Mouse (Mus musculus) telencephalon, adult 2 months (tissue): ENCODE results near the gene Galns.
"Not testable (repeated sequence)": the region's sequence is repeated elsewhere in the genome, so short reads cannot be mapped to it uniquely, and the experiment has no call there.

Source experiments
- DNase-seq: peaks from one replicate; pipeline ENCODE4 v3.0.0-alpha.2; 2011; ENCODE audit warnings: low read depth, low spot score

Gene Galns

DNA sequence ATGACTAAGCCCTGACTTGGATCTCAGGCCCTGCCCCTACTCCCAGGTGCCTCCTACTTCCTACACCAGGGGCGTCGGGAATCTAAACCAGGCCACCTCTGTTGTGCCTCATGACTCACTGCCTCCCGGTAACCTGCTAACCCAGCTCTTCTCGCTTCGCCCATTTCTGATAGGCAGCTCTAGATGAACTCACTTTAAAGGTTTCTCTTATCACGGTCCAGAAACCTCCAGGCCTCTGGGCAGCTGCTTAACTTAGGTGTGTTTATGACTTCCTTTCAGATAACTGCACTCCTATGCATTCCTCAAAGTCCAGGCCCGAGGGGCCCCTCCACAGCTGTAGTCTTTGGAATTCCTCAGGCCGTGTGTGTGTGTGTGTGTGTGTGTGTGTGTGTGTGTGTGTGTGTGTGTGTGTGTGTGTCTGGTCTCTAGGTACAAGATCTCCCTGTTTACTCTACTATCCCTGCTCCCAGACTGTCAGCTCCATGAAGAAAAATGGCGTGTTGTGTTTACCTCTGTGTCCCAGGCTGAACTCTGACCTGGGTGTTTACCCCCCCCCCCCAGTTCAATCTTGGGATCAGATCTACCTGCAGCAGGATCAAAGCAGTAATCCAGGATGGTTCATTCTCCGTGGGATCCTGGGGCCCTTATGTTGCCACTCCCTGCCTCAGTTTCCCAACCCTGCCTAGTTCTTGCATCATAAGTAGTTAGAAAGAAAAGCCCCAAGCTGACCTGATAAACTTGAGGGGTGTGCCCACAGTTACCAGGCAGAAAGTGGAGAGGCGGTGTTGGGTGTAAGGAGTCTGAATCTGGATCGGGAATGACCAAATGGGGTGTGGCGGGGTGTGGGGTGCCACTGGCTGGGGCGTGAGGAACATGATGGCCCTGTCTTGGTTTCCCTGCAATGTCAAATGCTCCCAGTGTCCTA lies 24.9 kb upstream of the Galns start:
- DNase-seq: no peak

DNA sequence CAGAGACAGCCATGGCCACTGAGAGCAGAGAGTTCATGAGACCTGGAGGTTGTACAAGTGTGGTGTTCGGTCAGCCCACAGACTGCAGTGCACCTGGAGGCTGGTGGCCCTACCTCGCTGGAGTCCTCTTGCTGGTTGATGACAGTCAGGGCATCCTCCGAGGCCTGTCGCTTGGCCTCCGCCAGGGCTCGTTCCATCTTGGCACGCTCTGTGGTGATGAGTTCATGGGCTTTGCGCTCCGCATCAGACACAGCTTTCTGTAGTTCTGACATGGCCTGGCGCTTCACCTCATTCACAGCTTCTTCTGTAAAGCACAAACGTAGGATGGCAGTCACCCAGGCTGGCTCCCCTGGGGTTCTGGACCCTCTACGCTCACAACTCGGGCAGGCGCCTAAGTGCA lies 21.9 kb upstream of the Galns start:
- no peak for DNase-seq

GRCm38 (mm10) chr8:122632134-122632533 lies 20.9 kb upstream of the Galns start:
- not testable (repeated sequence) for DNase-seq

- DNase-seq: no peak
Measured at GRCm38 (mm10) chr8:122630696-122631095, 19.4 kb upstream of the Galns start.

- DNase-seq: no peak
Measured at GRCm38 (mm10) chr8:122629388-122629787, 18.1 kb upstream of the Galns start.

- no peak for DNase-seq
Measured at GRCm38 (mm10) chr8:122626896-122627295, 15.6 kb upstream of the Galns start.

- DNase-seq: no peak
Measured at GRCm38 (mm10) chr8:122625811-122626210, 14.5 kb upstream of the Galns start.

DNA sequence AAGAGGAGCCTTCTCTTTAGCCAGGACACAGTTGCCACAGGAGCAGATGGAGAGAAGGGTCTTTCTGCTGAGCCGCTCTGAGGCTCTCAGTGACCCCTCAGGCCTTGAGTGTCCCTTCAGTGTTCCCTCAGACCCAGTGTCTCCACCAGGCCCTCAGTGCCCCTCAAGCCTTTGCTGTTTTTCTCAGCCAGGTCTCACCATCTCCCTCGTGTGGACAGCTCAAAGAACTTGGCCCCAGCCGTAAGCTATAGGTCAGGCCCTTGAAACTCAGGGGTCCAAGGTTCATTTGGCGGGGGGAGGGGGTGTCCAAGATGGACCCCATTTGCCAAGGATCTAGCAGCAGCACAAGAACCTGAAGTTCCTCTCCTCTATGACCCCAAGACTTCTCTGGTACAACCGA lies 13.4 kb upstream of the Galns start:
- no peak for DNase-seq

DNA sequence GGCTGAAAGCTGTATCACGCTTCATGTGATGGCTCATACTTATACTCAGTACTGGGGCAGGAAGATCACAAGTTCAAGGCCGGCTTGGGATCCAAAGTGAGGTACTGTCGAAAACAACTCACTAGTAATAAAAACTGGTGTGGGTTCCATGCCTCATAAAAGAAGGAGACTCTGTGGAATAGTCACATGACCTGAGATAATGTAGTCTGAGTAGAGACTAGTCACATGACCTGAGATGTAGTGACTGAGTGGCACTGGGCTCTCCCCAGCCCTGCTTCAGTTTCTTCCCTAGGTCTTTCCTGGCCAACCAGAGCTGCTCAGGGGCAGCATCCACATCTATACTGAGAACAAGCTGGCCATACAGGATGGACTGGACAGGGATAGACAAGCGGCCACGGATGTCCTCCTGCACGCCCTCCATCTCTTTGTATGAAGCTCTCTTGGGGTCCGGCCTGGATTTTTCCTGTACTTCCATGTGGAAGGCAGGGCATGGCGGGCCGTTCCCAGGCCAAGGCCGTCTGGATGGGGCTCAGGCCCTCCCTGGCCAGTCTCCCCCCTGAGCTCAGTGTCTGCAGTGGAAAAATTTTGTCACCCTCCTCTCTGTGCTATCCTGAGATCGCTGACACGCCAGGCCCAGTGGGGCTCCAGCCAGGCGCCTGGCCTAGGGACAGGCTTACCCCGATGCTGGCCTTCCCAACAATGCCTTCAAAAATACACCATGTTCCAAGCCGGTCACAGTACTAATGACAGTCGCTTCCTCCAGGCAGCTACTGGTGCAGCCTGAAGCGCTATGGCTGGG lies 12.8 kb upstream of the Galns start:
- DNase-seq: no peak

DNA sequence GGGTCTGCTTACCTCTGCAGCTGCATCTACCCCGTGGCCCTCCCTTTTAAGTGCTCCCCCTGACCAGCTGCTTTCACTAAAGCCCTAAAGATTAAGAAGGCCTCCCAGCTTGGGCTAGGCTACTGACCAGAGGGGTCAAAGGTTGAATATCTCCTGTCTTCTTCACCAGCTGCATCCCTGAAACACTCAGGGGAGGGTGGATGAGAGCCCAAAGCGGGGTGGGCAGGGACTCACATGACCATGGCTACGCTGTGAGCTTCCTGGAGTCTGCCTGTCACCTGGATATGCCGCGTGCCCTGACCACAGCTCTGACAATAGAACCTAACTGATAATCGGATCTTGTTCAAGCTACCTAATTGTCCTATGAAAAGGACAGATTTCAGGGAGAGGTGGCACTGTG lies 11.5 kb upstream of the Galns start, which contains the start of gene Pabpn1l:
Pabpn1l (minus strand) TSS at position 13 of the 400 bp plus-strand sequence.
- DNase-seq: no peak

DNA sequence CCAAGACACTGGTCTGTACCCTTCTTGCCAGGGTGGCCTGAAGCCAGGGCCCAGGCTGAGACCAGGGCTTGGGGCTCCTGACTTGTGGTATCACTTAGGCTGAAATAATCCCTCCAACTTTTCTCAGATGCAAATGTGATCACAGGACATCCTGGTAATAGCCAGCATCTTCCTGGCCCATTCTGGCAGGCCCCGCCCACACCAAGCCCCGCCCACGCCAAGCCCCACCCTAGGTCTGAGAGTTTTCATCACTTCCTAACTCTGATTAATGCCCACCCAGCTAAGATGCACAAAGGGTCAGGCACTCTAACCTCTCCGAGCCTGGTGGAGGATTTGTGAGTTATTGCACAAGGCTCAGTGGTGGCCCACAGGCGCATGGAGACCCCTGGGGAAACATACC lies 9.2 kb upstream of the Galns start:
- no peak for DNase-seq

DNA sequence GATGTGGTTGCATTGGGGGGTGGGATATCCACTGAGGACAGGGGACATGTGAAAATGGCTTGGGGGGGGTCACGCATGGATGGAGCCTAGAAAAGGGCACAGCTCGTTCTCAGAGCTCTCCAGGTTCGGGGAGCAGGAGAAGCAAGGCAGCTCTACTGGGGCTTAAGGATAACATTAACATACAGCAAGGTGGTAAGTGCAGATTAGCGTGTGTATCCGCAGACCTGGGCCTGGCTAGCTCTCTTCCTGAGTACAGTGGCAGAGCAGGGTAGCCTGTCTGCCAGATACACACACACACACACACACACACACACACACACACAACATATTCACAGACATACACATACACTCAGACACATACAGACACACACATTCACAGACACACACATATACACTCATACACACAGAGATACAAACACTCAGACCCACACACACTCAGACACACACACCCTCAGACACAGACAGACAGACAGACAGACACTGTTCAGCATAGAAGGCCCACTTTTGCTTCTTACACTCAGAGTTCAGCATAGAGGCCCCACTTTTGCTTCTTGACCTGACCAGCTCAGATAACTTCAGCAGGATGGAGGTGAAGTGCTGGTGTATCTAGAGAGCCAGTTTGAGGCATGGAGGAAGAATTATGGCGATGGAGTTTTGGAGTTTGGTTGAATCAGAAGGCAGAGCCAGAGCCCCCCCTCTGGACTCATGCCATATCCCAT lies 7.6 kb upstream of the Galns start:
- no peak for DNase-seq

- DNase-seq: no peak
Measured at GRCm38 (mm10) chr8:122617947-122618546, 6.8 kb upstream of the Galns start.

DNA sequence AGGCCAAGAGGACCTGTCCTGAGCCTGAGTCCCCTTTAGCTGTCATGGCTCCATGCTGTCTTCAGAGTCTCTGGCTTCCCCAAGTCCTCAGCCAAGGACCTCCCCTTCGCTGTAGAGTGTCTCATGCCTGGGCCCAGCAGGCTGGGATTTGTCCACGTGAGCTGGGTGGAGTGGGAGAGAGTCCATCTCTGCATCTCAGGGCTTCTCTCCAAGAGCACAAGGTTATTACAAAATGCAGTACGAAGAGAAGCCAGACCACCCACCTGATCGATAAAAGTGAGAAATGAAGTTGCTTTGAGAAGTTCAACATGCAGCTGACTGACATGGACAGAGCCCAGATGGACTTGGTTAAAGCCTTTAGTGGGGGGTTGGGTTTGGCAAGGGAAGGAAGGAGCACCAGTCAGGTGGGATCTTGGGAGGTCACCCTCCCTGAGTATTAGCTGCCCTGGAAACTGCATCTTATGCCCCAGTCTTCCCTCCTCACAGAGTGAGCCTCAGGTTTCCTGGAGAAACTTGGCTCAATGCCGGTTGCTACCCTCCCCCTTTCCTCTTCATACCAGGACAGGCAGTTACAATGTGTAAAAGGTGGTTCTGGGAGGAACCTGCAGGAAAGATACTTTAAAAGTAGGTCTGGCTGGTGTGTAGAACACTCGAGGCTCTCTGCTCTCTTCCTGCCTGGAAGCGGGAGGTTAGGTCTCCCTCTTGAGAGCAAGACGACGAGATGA lies 5.1 kb upstream of the Galns start:
- no peak for DNase-seq

DNA sequence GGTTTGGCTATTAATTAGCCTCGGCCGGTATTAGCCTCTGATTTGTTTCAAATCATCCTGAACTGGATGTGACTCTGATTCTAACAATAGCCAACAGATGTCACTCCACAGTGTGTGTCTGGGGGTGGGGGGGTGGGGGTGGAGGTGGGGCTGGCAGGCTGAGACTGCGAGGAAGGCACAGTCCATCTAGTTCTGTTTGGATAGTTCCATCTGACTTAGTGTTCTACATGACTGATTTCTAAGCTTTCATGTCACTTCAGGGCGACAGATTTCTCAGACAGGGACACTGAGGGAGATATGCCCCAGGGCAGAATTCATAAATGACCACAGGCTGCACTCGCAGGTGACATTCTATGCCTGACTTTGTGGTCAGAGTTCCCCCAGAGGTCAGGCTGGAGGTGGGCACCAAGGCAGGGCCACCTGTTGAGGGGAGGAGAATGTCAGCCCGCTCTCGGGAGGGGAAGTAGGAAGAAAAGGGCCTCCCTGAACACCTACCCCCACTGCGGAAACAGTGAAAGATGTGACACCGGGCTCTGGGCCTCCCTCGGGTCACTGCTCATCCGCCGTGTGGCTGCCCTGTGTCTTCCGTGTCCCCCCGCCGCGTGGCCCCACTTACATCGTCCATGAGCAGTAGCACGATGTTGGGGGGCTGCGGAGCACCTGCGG lies 518 bp downstream of the Galns start:
- DNase-seq: no peak

DNA sequence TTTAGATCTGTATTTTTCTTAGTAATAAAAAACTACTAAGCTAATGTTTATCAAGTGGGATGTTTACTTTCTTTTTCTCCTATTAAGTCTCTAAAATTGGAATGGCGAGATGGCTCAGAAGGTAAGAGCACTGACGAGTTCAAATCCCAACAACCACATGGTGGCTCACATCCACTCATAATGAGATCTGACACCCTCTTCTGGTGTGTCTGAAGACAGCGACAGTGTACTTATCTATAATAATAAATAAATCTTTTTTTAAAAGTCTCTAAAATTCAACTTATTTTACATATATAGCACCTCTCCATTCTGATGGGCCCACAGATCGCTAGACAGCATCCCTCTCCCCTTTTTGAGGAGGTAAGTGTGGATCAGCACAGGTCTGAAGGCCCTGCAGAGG lies 1.1 kb downstream of the Galns start:
- DNase-seq: no peak

GRCm38 (mm10) chr8:122606810-122607209 lies 4.5 kb downstream of the Galns start:
- DNase-seq: no peak

GRCm38 (mm10) chr8:122605367-122605766 lies 5.9 kb downstream of the Galns start:
- peak; percentile 28 for DNase-seq

GRCm38 (mm10) chr8:122604640-122605039 lies 6.6 kb downstream of the Galns start:
- no peak for DNase-seq

- no peak for DNase-seq
Measured at GRCm38 (mm10) chr8:122600666-122601065, 10.6 kb downstream of the Galns start.
